Mouse (Mus musculus) skeletal muscle tissue, adult 2 months (tissue): ENCODE measurements around the gene Agtrap.

ENCODE experiments used
- DNase-seq: peaks from one replicate; pipeline ENCODE4 v3.0.0-alpha.2; 2012; ENCODE audit warnings: low read depth, low spot score

Agtrap gene

GRCm38 (mm10) chr4:148075881-148076280, 11.9 kb downstream of the Agtrap start:
- DNase-seq = no peak

DNA sequence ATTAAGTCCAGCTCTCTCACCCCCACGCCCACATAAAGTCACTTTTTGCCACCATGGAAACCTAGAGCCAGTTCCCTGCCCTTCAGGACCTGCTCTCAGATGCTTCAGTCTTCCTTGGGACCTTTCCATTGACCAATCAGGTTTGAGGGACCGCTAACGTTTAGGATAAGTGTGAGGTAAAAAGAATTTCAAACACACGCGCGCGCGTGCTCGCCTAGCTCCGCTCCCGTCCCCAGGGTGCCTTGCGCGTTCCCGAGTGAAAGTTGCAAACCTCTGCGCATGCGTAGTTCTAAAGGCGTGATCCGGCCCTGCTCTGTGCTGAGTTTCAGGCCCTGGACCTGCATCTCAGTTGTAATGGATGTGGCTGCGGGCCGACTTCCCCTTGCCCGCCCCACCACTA, 12.6 kb downstream of the Agtrap start:
- peak; percentile 56 for DNase-seq

- DNase-seq = no peak
Observed at GRCm38 (mm10) chr4:148074521-148075189, 13.2 kb downstream of the Agtrap start.

DNA sequence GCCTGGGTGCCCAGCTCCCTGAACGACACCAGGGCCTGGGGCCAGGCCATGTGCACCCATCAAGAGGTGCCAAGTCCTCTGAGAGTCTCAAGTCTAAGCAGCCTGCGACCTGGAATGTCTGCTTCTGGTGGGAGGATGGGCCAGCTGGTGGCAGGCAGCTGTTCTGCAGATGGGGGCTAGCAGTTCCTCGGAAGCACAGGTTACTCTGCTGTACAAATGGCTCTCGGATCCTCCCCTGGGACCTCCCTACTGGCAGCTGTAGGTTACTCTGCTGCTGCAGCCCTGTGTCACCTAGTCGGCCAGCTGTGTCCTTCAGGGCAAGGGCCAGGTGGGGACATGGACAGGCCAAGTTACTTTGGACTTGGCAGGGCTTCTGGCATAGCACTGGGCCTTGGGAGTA, 16.3 kb downstream of the Agtrap start:
- peak; percentile 67 for DNase-seq

- no peak for DNase-seq
Observed at GRCm38 (mm10) chr4:148069602-148070218, 18.1 kb downstream of the Agtrap start.

DNA sequence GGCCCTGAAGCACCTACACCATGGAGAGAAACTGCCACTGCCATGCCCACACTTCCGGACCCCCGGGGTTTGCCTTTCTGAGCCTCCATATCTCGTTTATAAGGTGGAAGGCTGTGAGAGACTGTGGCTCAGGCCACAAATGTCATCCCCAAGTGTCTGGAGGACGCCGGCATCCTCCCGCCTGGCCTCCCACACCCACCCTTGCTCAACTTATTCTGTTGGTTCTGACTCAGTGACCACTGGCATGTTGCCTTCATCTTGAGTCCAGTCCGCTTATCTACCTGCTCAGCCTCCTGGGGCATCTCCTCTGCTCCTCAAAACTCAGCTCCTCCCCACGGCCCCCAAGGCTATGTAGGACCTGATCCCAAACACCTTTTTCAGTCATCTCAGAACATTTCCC, 20.5 kb downstream of the Agtrap start:
- DNase-seq = no peak

DNA sequence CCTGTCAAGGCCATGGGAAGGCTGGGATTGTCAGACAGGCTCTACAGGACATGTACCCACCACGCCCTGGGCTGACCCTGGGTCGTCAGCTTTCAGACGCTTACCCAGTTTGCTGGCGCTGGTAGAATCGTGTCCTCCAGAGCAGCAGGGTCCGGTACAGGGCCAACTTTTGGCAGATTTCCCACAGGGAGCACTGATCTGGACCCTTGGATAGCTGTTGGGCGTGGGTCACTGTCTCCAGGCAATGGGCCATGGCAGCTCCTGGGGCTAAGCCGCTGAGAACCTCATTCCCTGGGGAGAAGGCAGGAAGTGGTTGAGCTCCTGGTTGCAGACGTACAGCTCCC, 21.5 kb downstream of the Agtrap start:
- peak; percentile 64 for DNase-seq

- DNase-seq = no peak
Observed at GRCm38 (mm10) chr4:148065702-148066400, 22.0 kb downstream of the Agtrap start.

GRCm38 (mm10) chr4:148061086-148061480, 26.7 kb downstream of the Agtrap start:
- DNase-seq = no peak

DNA sequence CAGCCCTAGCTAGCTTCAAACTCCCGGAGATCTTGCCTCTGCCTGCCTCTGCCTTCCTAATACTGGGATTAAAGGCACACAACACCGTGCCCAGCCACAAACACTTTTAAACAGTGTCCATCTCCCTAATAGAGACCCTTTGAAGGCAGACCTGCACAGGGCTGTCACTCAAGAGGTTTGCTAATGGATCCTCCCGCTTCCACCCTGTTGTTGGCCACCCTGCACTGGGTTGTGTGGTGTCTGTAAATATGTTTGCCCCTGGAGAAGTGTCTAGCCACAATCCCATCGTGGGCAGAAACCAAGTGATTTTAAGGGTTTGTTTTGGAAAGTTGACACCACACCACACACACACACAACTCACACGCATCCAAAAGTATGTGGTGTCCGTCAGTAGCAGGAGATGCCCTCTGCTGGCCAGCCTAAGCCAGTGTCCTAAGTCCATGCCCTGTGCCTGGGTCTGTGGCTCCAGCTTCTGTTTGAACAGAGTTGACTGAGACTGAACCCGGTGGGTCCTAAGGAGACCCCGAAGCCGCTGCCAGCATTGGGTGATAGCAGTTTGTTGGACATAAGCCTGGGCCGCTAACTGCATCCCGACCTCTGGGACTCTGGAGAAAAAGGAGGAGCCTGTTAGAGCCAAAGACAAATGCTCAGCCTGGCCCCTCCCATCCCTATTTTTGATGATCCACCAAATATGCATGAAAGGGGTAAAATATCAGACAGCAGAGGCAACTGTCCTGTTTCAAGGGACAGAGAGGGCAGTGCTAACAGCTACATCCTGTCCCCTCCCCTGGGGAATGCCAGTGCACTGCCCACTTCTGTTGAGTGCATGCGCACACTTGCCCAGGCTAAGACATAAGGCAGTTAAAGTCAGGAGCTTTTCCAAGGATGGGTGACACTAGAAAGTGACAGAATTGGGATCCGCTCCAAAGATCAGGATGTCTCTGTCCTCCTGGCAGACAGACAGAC, 27.4 kb downstream of the Agtrap start:
- no peak for DNase-seq

GRCm38 (mm10) chr4:148058993-148059392, 28.8 kb downstream of the Agtrap start:
- no peak for DNase-seq

DNA sequence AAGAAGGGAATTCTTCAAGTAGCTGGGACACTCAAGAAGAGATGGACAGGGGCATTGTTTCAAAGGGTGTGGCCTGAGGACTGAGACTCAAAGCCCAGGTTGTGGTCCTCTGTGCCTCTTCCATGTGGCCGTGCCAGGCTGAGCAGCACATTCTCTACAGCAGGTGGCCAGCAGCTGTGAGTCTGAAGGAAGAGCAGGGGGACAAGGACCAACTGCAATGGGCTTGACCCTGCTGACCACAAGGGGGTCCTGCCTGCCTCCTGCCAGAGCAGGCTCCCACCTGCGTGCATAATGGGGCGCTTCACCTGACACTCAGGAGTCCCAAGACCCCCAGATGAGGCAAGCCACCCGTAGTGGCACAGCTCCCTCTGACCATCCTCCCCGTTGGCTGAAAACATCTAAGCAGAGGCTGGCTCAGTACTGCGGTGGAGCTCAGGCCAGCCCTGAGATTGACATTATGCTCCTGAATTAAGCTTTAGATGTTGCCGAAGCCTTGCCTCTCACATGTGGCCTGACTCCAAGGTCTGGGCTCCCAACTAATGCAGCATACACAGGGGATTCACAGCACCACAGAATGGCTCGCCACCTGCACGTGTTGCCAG, 29.5 kb downstream of the Agtrap start:
- no peak for DNase-seq

- no peak for DNase-seq
Observed at GRCm38 (mm10) chr4:148057661-148058209, 30.1 kb downstream of the Agtrap start.

GRCm38 (mm10) chr4:148056801-148057200, 31.0 kb downstream of the Agtrap start:
- peak; percentile 96 for DNase-seq

GRCm38 (mm10) chr4:148056246-148056645, 31.6 kb downstream of the Agtrap start:
- DNase-seq = peak; percentile 50

DNA sequence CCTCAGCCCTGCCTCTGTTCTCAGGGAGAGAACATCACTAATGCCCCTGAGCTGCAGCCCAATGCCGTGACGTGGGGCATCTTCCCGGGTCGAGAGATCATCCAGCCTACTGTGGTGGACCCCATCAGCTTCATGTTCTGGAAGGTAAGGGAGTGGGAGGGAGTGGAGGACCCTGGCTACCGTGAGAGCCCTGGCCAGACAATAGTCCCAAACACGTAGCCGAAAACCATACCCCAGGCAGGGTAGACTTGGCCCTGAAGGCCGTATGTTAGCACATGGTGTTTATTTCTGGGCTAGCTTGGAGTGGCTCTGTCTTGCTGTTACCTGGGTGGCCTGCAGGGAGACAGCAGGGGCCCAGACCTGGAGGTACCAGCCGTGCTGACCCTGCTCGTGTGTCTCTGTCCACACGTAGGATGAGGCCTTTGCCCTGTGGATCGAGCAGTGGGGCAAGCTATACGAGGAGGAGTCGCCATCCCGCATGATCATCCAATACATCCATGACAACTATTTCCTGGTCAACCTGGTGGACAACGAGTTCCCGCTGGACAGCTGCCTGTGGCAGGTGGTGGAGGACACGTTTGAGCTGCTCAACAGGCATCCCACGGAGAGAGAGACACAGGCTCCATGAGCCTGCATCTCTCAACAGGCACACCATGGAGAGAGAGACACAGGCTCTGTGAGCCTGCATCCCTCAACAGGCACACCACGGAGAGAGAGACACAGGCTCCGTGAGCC, 32.7 kb downstream of the Agtrap start:
- no peak for DNase-seq

DNA sequence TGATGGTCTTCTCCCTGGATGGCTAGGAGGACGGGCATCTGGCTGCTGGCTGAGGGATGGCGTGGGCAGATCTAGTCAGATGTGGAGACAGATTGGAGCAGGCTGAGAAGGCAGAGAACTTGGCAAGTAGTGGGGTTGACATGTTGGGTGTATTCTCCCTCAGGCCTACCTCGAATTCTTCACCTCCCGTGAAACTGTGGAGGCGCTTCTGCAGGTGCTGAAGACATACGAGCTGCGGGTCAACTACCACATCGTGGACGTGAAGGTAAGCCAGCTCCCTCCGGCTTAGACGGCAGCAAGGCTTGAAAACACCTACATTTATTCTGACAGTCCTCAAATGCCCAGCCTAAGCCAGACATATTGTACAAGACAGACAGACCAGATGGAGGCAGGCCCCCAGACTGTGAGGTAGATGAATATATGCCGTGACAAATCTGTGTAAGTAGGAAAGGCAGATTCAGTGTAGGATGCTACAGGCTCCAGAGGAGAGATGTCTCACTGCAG, 34.4 kb downstream of the Agtrap start:
- no peak for DNase-seq

GRCm38 (mm10) chr4:148052976-148053375, 34.9 kb downstream of the Agtrap start:
- no peak for DNase-seq

DNA sequence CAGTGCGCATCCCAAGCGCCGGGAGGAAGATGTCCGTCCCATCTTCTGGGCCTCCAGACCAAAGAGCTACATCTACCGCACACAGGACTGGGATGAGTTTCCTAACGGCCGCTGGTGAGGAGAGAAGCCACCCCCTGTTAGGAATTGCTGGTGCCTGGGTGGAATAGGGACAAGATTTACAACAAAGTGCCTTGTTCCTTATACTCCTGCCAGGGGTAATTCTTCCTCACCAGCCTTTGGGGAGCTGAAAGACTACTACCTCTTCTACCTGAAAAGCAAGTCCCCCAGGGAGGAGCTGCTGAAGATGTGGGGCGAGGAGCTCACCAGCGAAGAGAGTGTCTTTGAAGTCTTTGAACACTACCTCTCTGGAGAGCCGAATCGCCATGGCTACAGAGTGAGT, 35.9 kb downstream of the Agtrap start:
- no peak for DNase-seq

GRCm38 (mm10) chr4:148051046-148051776, 36.6 kb downstream of the Agtrap start:
- no peak for DNase-seq
